Mouse (Mus musculus) kidney, postnatal 0 days (tissue): ENCODE results near the gene Elof1. TPM values are rescaled to one million over a fixed set of nuclear protein-coding genes. Genes with fewer than 3 reads are reported as not detected.

Experiments
- ATAC-seq: fragments of 200-750 bp; cut with Nextera tagmentation; replicated peaks from 2 replicates; pipeline ENCODE4 v1.8.0; 2017; ENCODE audit warnings: low read depth, moderate number of reproducible peaks, moderate TSS enrichment, moderate library complexity; ENCODE audit not compliant: low FRiP score
- DNase-seq: peaks from one replicate; pipeline ENCODE4 v3.0.0-alpha.2; 2016; ENCODE audit warnings: low spot score
- H3K27ac ChIP-seq: fragments of 300-500 bp; sonication (generic); 2 replicates; pipeline ENCODE4 v1.5.1; 2014; ENCODE audit warnings: mild to moderate bottlenecking
- H3K27me3 ChIP-seq: fragments of 300-500 bp; sonication (generic); 2 replicates; pipeline ENCODE4 v1.6.1; 2014; ENCODE audit warnings: low read length, mixed read lengths; ENCODE audit not compliant: insufficient read depth
- H3K36me3 ChIP-seq: fragments of 300-500 bp; sonication (generic); 2 replicates; pipeline ENCODE4 v1.6.1; 2014; ENCODE audit warnings: low read length, mixed read lengths; ENCODE audit not compliant: insufficient read depth
- H3K4me1 ChIP-seq: fragments of 300-500 bp; sonication (generic); replicated peaks from 2 replicates; pipeline ENCODE4 v1.6.1; 2014; ENCODE audit warnings: antibody characterized with exemption, low read length, mixed read lengths; ENCODE audit not compliant: insufficient read depth
- H3K4me2 ChIP-seq: fragments of 300-500 bp; sonication (generic); 2 replicates; pipeline ENCODE4 v1.6.1; 2014; ENCODE audit warnings: mild to moderate bottlenecking, low read length, moderate library complexity, mixed read lengths
- H3K4me3 ChIP-seq: fragments of 300-500 bp; sonication (generic); replicated peaks from 2 replicates; pipeline ENCODE4 v1.5.1; 2014; ENCODE audit warnings: low read depth, low read length
- H3K9ac ChIP-seq: fragments of 300-500 bp; sonication (generic); 2 replicates; pipeline ENCODE4 v1.6.1; 2014; ENCODE audit warnings: low read depth, low read length
- H3K9me3 ChIP-seq: fragments of 300-500 bp; sonication (generic); replicated peaks from 2 replicates; pipeline ENCODE4 v1.6.1; 2016; ENCODE audit warnings: low read length, inconsistent platforms, mixed read lengths
- CTCF ChIP-seq: IDR thresholded peaks from 2 replicates; pipeline ENCODE4 v1.5.1; 2016; ENCODE audit warnings: antibody characterized with exemption, low read depth, mild to moderate bottlenecking, moderate library complexity
- WGBS: fragments of 180-500 bp; shearing (Covaris S2); extraction: QIAGEN DNeasy Blood & Tissue Kit; methylation state at CpG from one replicate; pipeline ENCODE4 v1.1.7; 2014; 5-methylcytosine and 5-hydroxymethylcytosine counted together
- polyA plus RNA-seq: library from polyadenylated mRNA; unstranded; fragments of >200 nt; fragmentation: Nextera tagmentation; extraction: Ambion mirVana; gene quantifications from 2 replicates; pipeline ENCODE4 v1.2.1, GENCODE M21; 2015

The Elof1 gene
- polyA plus RNA-seq, 1 experiment from 2014 or later: 160 TPM

DNA sequence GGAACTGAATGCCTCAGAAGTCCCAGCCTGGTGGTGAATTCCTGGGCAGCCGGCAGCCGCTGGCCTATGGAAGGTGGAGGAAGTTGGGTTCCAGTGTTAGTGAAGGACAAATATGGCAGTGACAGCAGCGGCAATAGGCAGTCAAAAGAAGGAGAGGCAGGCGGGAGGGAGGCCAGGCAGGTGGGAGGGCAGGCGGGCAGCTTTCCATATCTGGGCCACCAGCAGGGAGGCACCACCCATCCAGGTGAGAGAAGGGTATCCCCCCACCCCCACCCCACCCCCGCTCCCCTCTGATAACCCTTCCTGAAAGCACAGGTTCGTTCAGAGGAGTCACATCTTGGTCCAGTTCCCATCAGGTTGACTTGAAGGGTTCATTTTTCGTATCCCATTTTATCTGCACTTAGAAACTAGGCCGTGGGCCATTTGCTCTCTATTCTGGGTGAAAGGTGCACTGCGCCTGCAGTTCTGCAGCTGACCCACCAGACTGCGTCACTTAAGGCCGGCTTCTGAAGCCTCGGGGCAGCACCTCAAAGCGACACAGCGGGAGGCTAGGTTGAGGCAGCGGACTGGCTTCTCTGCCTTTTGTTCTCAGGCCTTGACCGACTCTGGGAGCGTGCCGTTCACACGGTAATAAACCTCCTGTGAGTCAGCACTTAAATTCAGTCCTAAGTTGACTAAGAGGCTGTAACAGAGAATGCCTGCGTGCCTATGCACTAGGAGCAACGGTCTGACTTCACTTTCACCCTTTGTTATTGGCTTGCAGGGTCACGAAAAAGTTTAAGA lies 20.0 kb upstream of the Elof1 start:
- H3K4me3 ChIP-seq: no peak overlapping the region
- H3K36me3 ChIP-seq: no peaks in the 10 kb centered on the region
- no peaks in the 10 kb centered on the region for H3K27me3 ChIP-seq
- WGBS: 18% methylated on average over 22 of the region's 23 CpGs
- no peak overlapping the region for H3K27ac ChIP-seq
- ATAC-seq (no peak), DNase-seq (no peak)
- 0 out of 2 replicates have a peak, but pooled peaks cover under 1% of the 10 kb centered on the region for H3K4me1 ChIP-seq
- H3K4me2 ChIP-seq: no peak overlapping the region
- no peaks in the 10 kb centered on the region for H3K9me3 ChIP-seq
- H3K9ac ChIP-seq: no peak overlapping the region
- TF ChIP-seq CTCF: no peak

- no peaks in the 10 kb centered on the region for H3K9me3 ChIP-seq
- ATAC-seq (no peak), DNase-seq (no peak)
- no peak within 1 kb of the TSS for H3K4me3 ChIP-seq
- 79% methylated on average over 7 of the region's 7 CpGs for WGBS
- H3K27me3 ChIP-seq: 0 out of 2 replicates have a peak, but pooled peaks cover 4% of the 10 kb centered on the region
- no peak for TF ChIP-seq CTCF
- H3K36me3 ChIP-seq: no peaks in the 10 kb centered on the region
- peaks cover 9% of the 10 kb centered on the region; the same call in 1 of the 2 replicates for H3K4me1 ChIP-seq
- H3K9ac ChIP-seq: no peak within 1 kb of the TSS
- no peak within 1 kb of the TSS for H3K27ac ChIP-seq
- no peak within 1 kb of the TSS for H3K4me2 ChIP-seq
Measured at GRCm38 (mm10) chr9:22135644-22136390, 18.8 kb upstream of the Elof1 start, which contains the start of gene Acp5. TSS of gene Acp5 (minus strand) at chr9:22135711.

DNA sequence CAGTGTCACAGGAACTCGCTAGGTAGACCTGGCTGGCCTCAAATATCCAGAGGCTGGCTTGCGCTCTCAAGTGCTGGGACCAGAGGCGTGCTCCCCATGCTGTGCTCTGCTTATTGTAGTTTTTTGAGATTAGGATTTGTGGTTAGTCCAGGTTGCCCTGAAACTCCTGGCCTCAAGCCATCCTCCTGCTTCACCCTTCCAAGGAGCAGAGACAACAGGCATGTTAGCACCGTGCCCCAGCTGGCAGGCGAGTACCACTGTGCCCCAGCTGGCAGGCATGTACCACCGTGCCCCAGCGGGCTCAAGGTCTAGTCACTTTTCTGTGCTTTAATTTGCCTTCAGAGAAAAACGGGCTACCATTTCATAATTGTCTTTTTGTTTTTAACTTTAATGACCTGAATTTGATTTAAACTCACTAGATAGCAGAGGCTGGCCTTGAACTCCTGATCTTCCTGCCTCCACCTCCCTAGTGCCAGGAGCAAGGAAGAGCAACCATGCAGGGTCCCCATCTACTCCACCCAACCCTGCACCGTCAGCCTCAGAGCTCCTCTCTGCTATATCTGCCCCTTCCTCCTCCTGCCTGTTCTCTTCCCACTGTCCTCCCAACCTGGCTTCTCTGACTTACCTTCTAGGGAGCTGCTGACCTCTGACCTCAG lies 18.1 kb upstream of the Elof1 start:
- Histone ChIP-seq H3K4me2 (no peak overlapping the region), H3K27ac (no peak overlapping the region), H3K27me3 (0 out of 2 replicates have a peak, but pooled peaks cover 4% of the 10 kb centered on the region), H3K4me3 (no peak overlapping the region), H3K9ac (no peak overlapping the region), H3K9me3 (no peaks in the 10 kb centered on the region), H3K4me1 (peaks cover 9% of the 10 kb centered on the region; the same call in 1 of the 2 replicates), H3K36me3 (no peaks in the 10 kb centered on the region)
- WGBS: 86% methylated on average over 9 of the region's 9 CpGs
- no peak for TF ChIP-seq CTCF
- DNase-seq: no peak
- no peak for ATAC-seq

- no peak for TF ChIP-seq CTCF
- no peak overlapping the region for H3K4me3 ChIP-seq
Measured at GRCm38 (mm10) chr9:22134246-22134890, 17.4 kb upstream of the Elof1 start.

GRCm38 (mm10) chr9:22132220-22132619 lies 15.2 kb upstream of the Elof1 start:
- no peak overlapping the region for H3K9ac ChIP-seq
- H3K4me1 ChIP-seq: peaks cover 9% of the 10 kb centered on the region; the same call in 1 of the 2 replicates
- peak overlapping the region; percentile 65; the same call in 1 of the 2 replicates for H3K4me2 ChIP-seq
- TF ChIP-seq CTCF: no peak
- H3K27me3 ChIP-seq: 0 out of 2 replicates have a peak, but pooled peaks cover 4% of the 10 kb centered on the region
- H3K9me3 ChIP-seq: no peaks in the 10 kb centered on the region
- WGBS: 51% methylated on average over 11 of the region's 11 CpGs
- peak overlapping the region; percentile 30; the same call in 1 of the 2 replicates for H3K4me3 ChIP-seq
- DNase-seq: no peak
- ATAC-seq: no peak
- H3K27ac ChIP-seq: no peak overlapping the region
- H3K36me3 ChIP-seq: no peaks in the 10 kb centered on the region

More at GRCm38 (mm10) chr9:22134246-22134890, 17.4 kb upstream of the Elof1 start:
- Histone ChIP-seq H3K27ac (no peak overlapping the region), H3K9ac (no peak overlapping the region), H3K4me2 (no peak overlapping the region), H3K36me3 (no peaks in the 10 kb centered on the region), H3K27me3 (0 out of 2 replicates have a peak, but pooled peaks cover 4% of the 10 kb centered on the region), H3K9me3 (no peaks in the 10 kb centered on the region), H3K4me1 (peaks cover 9% of the 10 kb centered on the region; the same call in 1 of the 2 replicates)
- no peak for ATAC-seq
- DNase-seq: no peak
- 80% methylated on average over 7 of the region's 7 CpGs for WGBS
